Mouse (Mus musculus) bone marrow, adult 2 months (tissue): ENCODE measurements around the gene Tmem132c.

Experiments
- CTCF ChIP-seq: fragments of 200-500 bp; IDR thresholded peaks from 2 replicates; pipeline ENCODE4 v1.5.1; 2011; ENCODE audit warnings: low read length, control low read depth; ENCODE audit not compliant: control insufficient read depth, insufficient read depth
- POLR2A ChIP-seq: fragments of 200-500 bp; IDR thresholded peaks from 2 replicates; pipeline ENCODE4 v1.6.1; 2011; ENCODE audit warnings: low read depth, mild to moderate bottlenecking, control low read depth, low read length, borderline replicate concordance; ENCODE audit not compliant: control insufficient read depth

- TF ChIP-seq CTCF (no peak), POLR2A (no peak)
These were observed 155.3 kb downstream of the Tmem132c start for GRCm38 (mm10) chr5:127396889-127397288.
